Mouse (Mus musculus) CD4-positive, CD25-positive, alpha-beta regulatory T cell, adult 4 months (primary cell): ENCODE measurements around the gene Smim14. TPM values are rescaled to one million over a fixed set of nuclear protein-coding genes. Genes with fewer than 3 reads are reported as not detected.
A peak's percentile ranks its signal among the peaks of the same experiment; 100 is the strongest.
"Not testable (repeated sequence)": the region's sequence is repeated elsewhere in the genome, so short reads cannot be mapped to it uniquely, and the experiment has no call there.

Experiments used
- ATAC-seq: one replicate; pipeline ENCODE4 v1.8.0; 2017
- polyA plus RNA-seq, 2 experiments: library from polyadenylated mRNA; unstranded; fragments of 100-300 nt; shearing (Covaris generic); gene quantifications; one replicate each; pipeline ENCODE4 v1.2.1; 2017

Smim14 gene
- polyA plus RNA-seq, 2 experiments from 2014 or later: 155 to 157 TPM

GRCm38 (mm10) chr5:65521803-65522202 is 15.2 kb downstream of the Smim14 start:
- ATAC-seq: no peak

DNA sequence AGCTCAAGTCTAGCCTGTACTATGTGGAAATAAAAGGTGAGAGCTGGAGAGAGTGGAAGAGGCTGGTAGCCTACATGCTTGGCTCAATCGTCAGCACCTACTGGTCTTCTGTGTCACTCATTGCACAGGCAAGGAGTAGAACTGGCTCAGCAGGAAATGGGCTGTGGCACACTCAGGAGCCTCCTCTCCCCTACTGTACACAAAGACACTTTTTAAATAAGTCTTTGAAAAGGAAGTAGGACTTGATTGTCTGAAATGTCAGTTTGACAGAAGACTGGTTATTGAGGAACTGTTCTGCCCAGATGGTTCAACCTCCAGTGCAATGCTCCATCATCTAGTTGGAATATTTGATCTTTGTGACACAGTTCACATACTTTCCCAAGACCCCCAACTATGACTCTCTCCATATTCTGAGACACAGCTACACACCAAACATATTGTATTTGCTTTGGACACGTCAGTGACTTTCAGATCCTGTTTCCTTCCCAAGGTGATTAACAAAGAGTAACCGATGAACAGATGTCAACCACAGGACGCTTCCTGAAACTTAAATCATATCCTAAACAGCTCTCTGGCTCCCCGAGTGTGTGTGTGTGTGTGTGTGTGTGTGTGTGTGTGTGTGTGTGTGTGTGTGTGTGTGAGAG is 22.2 kb downstream of the Smim14 start:
- ATAC-seq: peak; percentile 92

DNA sequence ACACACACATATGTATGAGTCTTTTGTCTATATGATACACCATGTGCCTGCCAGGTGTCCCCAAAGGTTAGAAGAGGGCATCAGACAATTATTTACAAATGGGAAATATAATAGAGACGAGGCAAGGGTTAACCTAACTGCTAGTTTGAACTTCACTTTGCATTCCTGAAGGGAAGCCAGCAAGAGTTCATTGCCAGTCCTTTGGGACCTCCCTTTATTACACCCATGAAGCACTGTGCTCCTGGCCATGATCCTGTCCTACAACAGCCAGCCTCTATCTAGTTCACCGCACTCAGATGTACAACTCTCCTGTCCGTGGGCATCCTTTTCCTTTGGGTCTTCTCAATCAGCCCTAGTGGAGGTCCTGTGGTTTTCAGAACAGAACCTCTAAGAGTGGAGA is 23.5 kb downstream of the Smim14 start:
- ATAC-seq: no peak

DNA sequence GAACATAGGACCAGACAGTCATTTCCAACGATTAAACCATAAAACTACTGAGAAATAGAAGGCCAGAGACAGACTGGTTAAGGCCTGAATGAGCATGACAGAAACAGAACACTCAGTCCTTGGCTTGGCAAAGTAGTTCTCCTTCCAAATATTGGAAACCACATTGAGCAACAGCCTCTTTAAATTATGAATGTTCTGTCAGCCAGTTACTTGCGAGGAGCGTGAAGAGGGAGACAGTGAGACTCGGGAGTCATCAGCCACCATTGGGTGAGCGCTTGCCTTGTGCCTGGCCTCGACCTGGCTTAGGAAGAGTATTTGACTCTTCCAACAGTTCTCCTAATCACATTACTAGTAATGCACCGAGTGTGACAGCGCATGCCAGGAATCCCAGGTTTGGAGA is 28.6 kb downstream of the Smim14 start:
- ATAC-seq: no peak

DNA sequence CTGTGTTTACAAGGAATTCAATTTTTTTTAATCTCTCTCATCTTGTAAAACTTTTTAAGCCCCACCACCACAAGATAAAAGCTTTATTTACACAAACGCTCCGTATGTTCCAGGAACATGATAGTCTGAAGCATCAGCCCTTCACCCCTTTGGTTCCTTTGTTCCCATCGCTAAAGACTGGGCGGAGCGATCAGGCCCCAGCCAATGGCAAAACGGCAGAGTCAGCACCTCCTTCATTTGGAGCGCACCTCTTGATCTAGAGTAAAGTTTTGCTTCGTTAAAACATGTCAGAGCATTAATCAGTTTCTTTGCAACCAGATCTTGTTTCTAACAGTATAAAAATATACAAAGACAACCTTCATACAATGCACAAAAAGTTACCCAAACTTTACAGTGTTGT is 31.2 kb downstream of the Smim14 start:
- ATAC-seq: no peak

DNA sequence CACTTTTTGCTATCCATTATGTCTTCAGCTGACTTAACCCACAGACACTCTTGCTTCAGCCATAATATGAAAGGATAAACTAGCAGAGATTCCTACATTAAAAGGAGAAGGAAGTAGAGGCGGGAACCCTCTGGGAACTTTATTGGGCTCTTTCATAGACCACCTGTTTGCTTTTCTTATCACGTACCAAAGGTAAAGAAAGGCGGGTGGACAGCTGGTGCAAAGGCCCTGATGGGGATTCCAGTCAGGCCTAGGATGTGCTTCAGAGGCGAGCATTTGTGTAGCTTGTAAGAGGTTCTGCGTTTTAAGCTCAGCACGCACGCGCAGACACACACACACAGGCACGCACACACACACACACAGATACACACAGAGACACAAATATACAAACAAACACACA is 35.6 kb downstream of the Smim14 start:
- ATAC-seq: no peak

DNA sequence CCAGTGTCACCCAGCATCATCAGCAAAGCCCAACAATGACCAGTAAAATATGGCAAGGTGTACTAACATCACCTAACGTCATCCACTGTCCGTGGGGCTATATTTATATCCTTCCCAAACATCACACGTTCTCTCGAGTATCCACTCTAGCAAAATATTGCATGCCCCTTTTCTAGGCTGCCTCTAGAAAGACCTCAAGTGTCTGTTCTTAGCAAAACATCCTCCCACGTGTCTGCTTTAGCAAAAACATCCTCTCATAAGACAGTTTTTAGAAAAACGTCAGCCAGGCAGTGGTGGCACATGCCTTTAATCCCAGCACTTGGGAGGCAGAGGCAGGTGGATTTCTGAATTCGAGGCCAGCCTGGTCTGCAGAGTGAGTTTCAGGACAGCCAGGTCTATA is 36.8 kb downstream of the Smim14 start:
- peak; percentile 72 for ATAC-seq

DNA sequence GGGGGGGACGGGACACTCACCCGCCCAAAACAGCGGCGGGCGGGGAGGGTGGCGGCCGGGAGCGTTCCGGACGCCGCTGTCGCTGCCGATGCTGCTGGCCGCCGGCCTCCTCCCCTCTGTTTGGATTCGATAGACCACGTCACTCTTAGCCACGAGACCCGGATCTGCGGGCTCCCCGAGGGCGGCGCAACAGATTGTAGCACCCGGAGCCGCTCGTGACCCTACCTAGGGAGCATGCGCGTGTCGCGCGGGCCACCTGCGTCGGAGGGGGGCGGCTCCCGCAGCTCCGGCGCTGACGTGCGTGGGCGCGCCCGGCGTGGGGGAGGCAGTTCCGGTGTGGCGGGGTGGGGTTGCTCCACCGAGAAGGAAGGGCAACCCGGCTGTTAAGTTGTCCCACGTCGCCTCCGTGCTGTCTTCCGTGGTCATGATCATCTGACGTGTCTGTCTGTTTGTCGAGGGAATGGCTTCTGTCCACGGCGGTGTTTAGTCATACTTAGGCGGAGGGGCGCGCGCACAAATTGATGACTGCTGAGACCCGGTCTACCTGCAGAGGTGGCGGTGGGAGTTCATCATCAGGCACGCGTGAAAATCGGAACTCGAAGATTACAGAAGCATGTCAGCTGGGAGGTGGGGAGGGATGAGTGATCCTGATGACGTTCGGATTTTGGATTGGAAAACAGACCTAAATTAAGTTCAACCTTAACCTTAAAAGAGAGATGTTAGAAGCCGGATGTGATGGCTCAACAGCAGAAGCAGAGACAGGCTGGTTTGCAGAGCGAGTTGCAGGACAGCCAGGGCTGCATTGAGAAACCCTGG is 44.1 kb downstream of the Smim14 start, which contains the start of gene Gm43552:
Gm43552 (minus strand) TSS at position 118 of the 816 bp plus-strand sequence.
- peak; percentile 84 for ATAC-seq

DNA sequence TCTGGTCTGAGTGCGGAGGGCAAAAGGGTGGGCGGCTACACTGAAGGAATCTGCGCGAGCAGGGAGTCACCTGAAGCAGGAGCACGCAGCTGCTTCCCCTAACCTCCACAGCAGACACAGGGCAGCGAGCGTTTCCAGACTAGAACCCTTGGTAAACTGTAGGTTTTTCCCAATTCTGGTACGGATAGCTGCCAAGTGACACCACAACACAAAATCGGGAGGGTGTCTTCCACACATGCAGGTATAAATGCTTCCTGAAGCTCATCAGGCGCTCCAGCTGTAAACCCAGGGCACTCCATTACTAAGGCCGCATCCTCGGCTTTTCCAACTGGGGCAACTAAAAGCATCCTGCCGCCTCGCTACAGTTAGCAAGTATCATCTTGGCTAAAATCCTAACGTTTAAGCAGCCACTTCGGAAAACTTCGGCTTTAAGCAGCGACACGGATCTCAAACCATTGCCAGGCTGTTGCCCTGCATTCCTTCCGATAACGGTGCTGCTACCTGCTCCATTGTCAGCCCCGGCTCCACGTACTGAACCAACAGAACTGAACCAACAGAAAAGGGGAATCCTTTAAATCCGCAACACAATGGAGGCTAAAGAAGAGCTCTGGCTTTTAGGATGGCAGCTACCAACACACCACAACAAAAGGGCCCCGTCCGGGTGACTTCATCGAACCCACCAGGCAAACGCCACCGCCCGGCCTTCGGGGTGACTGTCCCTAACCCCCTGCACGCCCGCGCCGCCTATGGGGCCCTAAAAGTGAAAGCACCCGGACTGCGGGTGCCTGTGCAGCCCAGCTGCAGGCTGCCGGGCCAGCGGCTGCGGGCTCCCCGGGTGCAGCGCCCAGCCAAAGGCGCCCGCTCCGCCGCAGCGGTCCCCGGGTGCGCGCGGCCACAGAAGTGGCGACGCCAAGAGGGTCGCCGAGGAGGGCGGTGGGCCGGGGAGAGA is 44.9 kb downstream of the Smim14 start:
- ATAC-seq: peak; percentile 48

- no peak for ATAC-seq
Observed at GRCm38 (mm10) chr5:65489830-65490229, 47.2 kb downstream of the Smim14 start.

DNA sequence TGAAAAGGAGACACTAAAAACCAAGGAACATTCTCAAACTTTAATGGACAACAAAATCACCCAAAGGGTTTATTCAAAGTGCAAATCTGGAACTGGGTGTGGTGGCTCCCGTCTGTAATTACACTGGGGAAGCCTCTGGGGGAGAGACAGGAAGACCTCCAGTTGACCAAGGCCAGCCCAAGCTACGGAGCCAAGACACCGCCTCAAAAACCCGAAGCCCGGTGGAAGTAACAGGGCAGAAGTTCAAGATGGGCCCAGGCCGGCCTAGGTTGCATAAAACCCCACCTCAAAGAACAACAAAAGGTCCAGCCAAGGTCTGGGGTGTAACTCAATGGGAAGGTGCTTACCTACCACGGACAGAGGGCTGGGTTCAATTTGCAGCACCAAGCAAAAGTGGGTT is 48.3 kb downstream of the Smim14 start:
- no peak for ATAC-seq

DNA sequence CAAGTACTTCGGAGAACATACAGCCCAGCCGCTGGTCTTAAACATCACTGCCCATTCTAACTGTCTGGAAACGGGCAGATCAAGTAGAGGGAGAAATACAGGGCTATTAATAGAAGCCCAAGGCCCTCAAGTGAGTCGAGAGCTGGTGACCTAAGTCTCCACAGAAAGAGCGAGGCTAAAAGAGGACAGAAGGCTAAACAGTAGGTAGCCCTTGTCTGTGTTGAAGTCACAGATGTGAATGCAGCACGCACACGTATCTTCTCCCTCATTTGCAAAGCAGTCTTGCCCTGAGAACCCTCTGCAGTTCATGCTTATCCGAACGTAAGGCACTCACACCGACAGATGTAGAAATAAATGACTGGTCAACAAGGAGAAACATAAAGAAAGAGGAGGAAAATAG is 49.6 kb downstream of the Smim14 start:
- no peak for ATAC-seq

DNA sequence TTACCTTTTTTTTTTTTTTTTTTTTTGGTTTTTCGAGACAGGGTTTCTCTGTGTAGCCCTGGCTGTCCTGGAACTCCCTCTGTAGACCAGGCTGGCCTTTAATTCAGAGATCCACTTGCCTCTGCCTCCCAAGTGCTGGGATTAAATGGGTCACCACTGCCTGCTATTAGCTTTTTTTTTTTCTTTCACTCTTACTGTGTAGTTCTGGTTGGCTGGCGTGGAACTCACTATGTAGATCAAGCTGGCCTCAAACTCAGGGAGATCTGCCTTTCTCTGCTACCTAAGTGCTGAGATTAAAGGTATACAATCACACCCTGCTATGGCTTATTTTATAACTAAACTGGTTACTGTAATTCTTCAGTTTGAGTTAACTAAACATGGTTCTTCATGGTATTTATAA is 50.5 kb downstream of the Smim14 start:
- ATAC-seq: no peak

- ATAC-seq: no peak
Observed at GRCm38 (mm10) chr5:65482996-65483395, 54.0 kb downstream of the Smim14 start.

- no peak for ATAC-seq
Observed at GRCm38 (mm10) chr5:65480511-65480910, 56.5 kb downstream of the Smim14 start.

DNA sequence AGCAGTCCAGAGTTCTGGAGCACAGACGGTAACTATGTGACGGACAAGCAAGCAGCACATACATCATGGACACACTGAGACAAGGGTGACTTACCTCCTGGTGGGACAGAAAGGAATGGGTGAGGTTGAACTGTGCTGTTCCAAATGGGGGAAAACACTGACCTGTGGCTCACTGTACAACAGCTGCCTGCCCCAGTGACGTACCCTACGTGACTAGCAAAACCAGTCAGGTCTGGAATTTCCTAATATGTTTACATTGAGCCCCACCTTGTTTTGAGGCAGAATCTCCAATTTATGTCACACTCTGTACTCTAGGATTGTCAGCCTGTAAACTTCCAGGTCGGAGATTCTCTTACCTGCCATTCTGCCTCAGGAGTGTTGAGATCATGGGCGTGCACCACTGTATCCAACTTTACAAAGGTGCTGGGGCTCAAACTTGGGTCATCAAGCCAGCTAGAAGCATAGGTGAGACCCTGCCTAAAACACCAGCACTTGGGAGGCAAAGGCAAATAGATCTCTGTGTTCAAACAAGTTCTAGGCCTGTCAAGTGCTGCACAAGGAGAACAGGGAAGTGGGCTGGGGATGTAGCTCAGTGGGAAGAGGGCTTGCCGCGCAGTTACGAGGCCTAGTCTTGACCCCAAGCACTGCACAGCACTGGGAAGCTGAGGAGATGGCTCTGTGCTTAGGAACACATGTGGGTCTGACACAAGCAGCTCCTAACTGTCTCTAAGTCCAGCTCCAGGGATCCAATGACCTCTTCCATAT is 57.1 kb downstream of the Smim14 start:
- no peak for ATAC-seq

DNA sequence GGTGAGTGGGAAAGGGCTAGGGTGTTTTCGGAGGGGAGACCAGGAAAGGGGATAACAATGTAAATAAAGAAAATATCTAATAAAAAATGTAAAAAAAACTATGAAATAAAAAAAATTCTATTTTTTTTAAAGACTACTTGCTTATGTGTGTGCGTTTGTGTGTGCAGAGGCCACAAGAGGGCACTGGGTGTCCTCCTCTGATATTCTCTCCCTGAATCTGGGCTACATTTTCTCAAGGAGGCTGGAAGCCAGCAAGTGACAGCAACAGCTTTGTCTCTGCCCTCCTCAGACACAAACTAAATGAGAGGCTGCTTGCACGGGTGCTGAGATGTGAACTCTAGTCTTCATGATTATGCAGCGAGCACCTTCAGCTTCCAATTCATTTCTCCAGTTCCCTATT is 58.8 kb downstream of the Smim14 start:
- ATAC-seq: peak; percentile 43

GRCm38 (mm10) chr5:65476739-65477138 is 60.2 kb downstream of the Smim14 start:
- not testable (repeated sequence) for ATAC-seq

- no peak for ATAC-seq
Observed at GRCm38 (mm10) chr5:65475806-65476205, 61.2 kb downstream of the Smim14 start.

DNA sequence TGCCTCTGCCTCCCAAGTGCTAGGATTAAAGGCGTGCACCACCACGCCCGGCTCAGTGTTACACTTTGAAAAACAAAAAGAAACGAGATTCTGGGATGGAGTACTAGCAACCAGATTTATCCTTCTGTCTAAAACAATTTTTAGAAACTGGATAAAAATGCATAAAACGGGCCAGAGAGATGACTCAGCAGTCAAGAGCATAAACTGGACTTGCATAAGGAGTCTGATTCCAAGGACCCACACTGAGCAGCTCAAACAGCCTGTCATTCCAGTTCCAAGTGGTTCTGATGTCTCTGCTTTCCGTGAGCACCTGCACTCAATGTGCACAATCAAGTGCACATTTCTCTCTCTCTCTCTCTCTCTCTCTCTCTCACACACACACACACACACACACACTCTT is 67.2 kb downstream of the Smim14 start:
- ATAC-seq: no peak

DNA sequence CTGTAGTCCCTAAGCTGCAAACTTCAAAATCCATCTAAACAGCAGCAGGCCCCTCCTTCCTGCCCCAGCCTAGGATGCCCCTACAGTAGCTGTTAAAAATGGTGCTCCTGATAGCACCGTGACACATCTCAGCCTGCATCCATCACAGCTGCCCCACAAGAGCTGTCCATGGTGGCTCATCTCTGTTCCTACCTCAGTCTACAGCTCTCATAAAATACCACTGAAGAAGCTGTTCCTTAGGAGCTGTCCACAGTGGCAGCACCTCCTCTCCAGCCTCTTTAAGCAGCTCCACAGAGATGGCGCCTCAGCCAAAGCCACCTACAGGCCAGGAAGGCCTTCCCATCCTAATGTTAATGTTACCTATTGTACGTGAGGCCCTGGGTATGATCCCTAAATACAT is 70.1 kb downstream of the Smim14 start:
- no peak for ATAC-seq

GRCm38 (mm10) chr5:65460361-65460760 is 76.6 kb downstream of the Smim14 start:
- ATAC-seq: no peak
